Mouse (Mus musculus) CH12.LX (cell line): Measurements from ENCODE around the gene Sprr2b.

Experiments used
- CTCF ChIP-seq, 2 experiments: IDR thresholded peaks in 1 of 2; conservative IDR thresholded peaks in 1 of 2; 2 replicates each; pipeline ENCODE4 v1.5.1; 2011 to 2012; ENCODE audit warnings: low read depth in 2 of 2, low read length in 2 of 2, improper control_type of control experiment in 1 of 2, inconsistent platforms in 1 of 2, mild to moderate bottlenecking in 1 of 2, moderate library complexity in 1 of 2
- KAT2A ChIP-seq: IDR thresholded peaks from 2 replicates; pipeline ENCODE4 v1.6.1; 2012; ENCODE audit warnings: low read length, improper control_type of control experiment, inconsistent platforms; ENCODE audit not compliant: insufficient replicate concordance
- POLR2A ChIP-seq: IDR thresholded peaks from 2 replicates; pipeline ENCODE4 v1.6.1; 2011; ENCODE audit warnings: low read depth, mild to moderate bottlenecking, improper control_type of control experiment, low read length
- TBP ChIP-seq: conservative IDR thresholded peaks from 2 replicates; pipeline ENCODE4 v1.6.1; 2011; ENCODE audit warnings: low read depth, low read length, improper control_type of control experiment
- USF1 ChIP-seq: IDR thresholded peaks from 2 replicates; pipeline ENCODE4 v1.6.1; 2014; ENCODE audit warnings: low read depth, mild to moderate bottlenecking, inconsistent platforms, low read length, improper control_type of control experiment

DNA sequence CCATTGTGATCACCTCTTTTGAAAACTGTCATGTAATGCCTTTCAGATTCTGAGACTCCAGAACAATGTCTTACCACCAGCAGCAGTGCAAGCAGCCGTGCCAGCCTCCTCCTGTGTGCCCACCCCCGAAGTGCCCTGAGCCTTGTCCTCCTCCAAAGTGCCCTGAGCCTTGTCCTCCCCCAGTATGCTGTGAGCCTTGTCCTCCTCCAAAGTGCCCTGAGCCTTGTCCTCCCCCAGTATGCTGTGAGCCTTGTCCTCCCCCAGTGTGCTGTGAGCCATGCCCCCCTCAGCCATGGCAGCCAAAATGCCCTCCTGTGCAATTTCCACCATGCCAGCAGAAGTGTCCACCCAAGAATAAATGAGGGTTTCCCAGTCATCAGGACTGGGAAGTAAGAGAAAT lies 964 bp downstream of the Sprr2b start:
- TF ChIP-seq POLR2A, result no peak
- TF ChIP-seq KAT2A, result no peak
- TF ChIP-seq CTCF (conservative IDR thresholded peaks at IDR 0.05 in 1 of 2, IDR thresholded peaks at IDR 0.05 in 1 of 2; ENCODE audit: low read depth in 2 of 2, low read length in 2 of 2), result no peak
- no peak for TF ChIP-seq TBP
- TF ChIP-seq USF1, result no peak
